Mouse (Mus musculus): Measurements from ENCODE around the gene Rpl11.

DNA sequence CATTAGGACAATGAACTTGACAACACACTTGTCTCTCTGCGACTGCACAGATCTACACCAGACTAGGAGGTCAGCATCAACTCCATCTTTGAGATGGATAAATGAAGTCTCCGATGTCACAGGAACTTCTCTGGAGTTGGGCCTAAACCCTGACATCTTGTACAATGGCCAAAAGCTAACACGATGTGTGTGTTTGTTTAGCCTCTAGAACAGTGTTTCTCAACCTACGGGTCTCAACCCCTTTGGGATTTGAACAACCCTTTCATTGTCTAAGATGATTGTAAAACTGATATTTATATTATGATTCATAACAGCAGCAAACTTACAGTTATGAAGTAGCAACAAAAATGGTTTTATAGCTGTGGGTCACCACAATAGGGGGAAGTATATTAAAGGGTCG lies 4.7 kb upstream of the Rpl11 start:
- no peak for TF ChIP-seq CTCF (IDR thresholded peaks at IDR 0.05; ENCODE audit: extremely low read depth, insufficient read length, insufficient replicate concordance, low read depth, low read length)
- TF ChIP-seq POLR2A (IDR thresholded peaks at IDR 0.05; ENCODE audit: low read depth, low read length), result no peak
